Mouse (Mus musculus): ENCODE measurements at regions not wholly inside any gene's neighbourhood (a gene's known extent, or its start where the extent isn't known, plus 50 kb on each side); places are given as distances from the start of the nearest gene placed in this dataset.

DNA sequence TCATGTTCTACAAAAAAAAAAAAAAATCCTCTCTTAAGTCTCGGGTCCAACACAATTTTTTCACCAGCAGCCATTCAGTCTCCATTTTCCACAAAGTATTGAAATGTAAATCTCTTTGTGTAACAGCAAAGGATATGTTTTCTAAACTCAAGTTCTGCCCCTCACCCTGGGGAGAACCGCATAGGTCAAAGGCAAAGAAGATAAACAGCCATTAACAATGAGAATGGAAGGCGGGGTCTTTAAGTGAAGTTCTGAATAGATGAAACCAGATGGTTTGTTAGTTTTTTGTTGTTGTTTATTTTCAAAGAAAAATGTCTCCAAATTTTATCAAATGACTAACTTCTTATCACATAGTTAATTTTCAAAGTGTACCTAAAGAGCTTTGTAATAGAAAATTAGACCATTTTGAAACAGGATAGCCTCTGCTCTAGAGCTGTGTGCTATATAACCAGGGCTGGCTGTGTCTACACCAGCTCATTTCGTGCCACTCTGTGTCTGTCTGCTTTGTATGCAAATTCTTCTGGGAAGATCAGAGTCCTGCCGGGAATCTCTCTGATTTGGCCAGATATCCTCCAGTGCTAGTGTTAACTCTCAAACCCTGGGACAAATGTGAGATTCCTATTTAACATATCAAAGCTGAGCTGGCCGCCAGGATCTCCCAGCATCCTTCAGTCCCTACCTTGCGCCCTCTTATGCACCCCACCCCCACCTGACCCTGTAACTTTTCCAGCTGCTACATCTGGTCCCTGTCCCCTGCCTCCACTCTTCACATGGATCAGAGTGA, 240.9 kb downstream of the Qk start:
- no peak overlapping the region for H3K4me3 ChIP-seq
- H3K4me1 ChIP-seq (replicated peaks) = peaks cover 23% of the 10 kb centered on the region
- H3K9ac ChIP-seq = no peak overlapping the region
- H3K9me3 ChIP-seq = no peaks in the 10 kb centered on the region
- no peaks in the 10 kb centered on the region for H3K36me3 ChIP-seq
- H3K27me3 ChIP-seq = no peaks in the 10 kb centered on the region
- ATAC-seq (ENCODE audit: low read depth) = no peak
- no peak overlapping the region for H3K4me2 ChIP-seq
- no peak overlapping the region for H3K27ac ChIP-seq (replicated peaks)
- 32% methylated on average over 7 of the region's 7 CpGs for WGBS

DNA sequence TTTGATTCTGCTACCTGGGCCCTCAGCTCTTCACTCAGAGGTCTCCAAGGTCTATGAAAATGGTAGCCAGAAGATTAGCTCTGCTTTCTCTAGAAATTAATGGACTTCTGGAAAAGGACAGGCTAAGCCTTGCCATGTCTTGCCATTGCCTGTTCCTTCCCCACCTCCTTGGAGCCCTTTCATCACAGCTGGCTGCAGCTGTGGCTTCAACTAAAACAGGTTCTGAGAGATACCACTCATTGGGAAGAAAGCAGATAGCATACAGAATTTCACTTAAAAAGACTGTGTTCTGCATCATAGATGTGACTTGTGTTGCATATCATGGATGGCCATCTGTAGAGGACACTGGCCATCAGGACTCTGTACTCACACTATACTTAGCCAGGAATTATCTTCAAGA, 246.4 kb downstream of the Qk start:
- Histone ChIP-seq H3K27ac (replicated peaks) (no peak overlapping the region), H3K36me3 (no peaks in the 10 kb centered on the region), H3K27me3 (no peaks in the 10 kb centered on the region), H3K4me2 (no peak overlapping the region), H3K4me1 (replicated peaks) (no peaks in the 10 kb centered on the region), H3K9ac (no peak overlapping the region), H3K4me3 (no peak overlapping the region), H3K9me3 (no peaks in the 10 kb centered on the region)
- ATAC-seq (ENCODE audit: low read depth) = no peak

DNA sequence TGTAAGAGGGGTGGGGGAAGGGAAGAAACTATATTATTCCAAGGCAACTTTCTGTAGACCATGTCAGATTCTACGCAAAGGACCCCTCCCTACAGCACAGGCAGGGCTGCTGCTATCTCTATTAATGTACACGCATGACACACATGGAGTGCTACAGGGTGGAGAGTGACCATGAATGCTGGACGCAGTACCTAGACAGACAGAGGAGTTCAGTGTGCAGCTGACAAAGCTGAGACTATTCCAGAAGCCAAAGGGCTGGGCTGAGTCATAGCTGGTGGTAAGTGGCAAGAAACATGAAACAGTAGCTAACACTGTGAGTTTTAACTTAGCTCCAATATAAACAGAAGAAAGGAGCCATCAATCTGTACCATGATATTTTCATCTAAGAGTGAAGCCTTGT, 250.4 kb downstream of the Qk start:
- Histone ChIP-seq H3K4me2 (no peak overlapping the region), H3K9ac (no peak overlapping the region), H3K36me3 (no peaks in the 10 kb centered on the region), H3K4me3 (no peak overlapping the region), H3K27me3 (no peaks in the 10 kb centered on the region), H3K4me1 (replicated peaks) (0 out of 2 replicates have a peak, but pooled peaks cover 5% of the 10 kb centered on the region), H3K27ac (replicated peaks) (no peak overlapping the region), H3K9me3 (no peaks in the 10 kb centered on the region)
- 93% methylated on average over 3 of the region's 3 CpGs for WGBS
- ATAC-seq (ENCODE audit: low read depth) = no peak

DNA sequence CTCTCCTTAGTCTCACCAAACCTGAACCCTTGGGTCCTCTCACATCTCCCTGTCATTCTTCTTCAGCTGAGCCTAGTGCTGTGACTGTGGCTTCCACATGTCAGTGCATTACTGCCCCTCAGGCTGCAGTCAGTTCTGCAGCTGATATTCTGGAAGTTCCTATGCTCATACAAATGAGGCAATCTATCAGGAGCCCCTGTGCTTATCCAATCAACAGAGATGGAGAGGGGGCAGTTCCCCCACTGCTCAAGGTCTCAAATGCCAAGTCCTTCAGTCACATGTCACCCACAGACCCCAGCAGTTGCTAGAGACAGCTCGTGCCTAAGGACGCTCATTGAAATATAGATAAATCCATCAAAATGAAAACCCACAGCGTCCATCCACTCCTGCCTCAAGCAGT, 254.5 kb downstream of the Qk start:
- no peaks in the 10 kb centered on the region for H3K9me3 ChIP-seq
- no peaks in the 10 kb centered on the region for H3K27me3 ChIP-seq
- ATAC-seq (ENCODE audit: low read depth) = no peak
- 65% methylated on average over 3 of the region's 3 CpGs for WGBS
- no peak overlapping the region for H3K9ac ChIP-seq
- no peak overlapping the region for H3K27ac ChIP-seq (replicated peaks)
- H3K4me2 ChIP-seq = no peak overlapping the region
- H3K4me3 ChIP-seq = no peak overlapping the region
- 0 out of 2 replicates have a peak, but pooled peaks cover 5% of the 10 kb centered on the region for H3K4me1 ChIP-seq (replicated peaks)
- H3K36me3 ChIP-seq = no peaks in the 10 kb centered on the region

DNA sequence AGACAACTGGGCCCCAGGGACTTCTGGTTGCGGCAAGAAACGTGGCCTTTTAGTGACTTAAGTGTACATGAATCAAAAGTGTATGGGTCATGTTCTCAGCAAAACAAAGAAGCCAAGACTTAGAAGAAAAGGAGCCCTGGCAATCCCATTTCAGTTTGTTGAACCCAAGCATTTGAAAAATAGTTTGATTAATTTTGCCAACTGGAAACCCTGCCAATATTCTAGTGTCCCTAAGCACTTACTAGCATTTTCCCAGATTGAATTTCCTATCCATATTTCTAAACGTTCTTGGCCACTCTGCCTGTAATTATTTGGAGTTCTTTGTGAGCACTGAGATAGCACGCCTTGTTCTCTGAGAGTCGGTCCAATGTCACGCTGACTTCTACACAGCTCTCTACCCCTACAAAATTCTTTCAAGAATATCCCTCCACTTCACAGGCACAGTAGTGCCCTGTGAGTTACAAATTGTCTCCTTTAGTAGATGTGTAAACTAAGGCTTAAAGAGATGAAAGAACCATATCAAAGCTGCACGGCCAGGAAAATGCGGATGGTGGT, 257.0 kb downstream of the Qk start:
- no peak overlapping the region for H3K4me3 ChIP-seq
- H3K4me1 ChIP-seq (replicated peaks) = 0 out of 2 replicates have a peak, but pooled peaks cover 5% of the 10 kb centered on the region
- no peak overlapping the region for H3K4me2 ChIP-seq
- H3K9me3 ChIP-seq = no peaks in the 10 kb centered on the region
- no peaks in the 10 kb centered on the region for H3K27me3 ChIP-seq
- no peak for ATAC-seq (ENCODE audit: low read depth)
- H3K9ac ChIP-seq = no peak overlapping the region
- WGBS = 79% methylated on average over 8 of the region's 8 CpGs
- no peak overlapping the region for H3K27ac ChIP-seq (replicated peaks)
- H3K36me3 ChIP-seq = no peaks in the 10 kb centered on the region

DNA sequence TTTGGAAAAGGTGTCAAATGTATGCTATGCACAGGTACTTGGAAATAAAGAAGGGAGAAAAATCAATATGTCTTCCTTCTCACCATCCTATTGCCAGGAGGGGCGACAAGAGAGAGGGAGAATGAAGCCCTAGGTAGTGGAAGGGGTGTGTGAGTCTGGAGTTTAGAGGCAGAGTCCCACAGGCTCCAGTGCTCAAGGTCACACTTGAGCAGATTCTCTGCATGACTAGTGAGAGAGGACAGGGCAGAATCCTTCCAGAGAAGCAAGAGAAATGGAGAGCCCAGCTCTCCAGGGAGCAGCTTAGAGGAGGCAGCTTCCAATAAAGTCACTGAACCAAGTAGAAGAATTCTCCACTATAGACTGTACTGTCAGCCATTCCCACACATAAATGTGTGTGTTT, 261.9 kb downstream of the Qk start:
- H3K36me3 ChIP-seq = no peaks in the 10 kb centered on the region
- H3K9me3 ChIP-seq = no peaks in the 10 kb centered on the region
- ATAC-seq (ENCODE audit: low read depth) = no peak
- no peaks in the 10 kb centered on the region for H3K27me3 ChIP-seq
- H3K4me1 ChIP-seq (replicated peaks) = no peaks in the 10 kb centered on the region
- H3K4me3 ChIP-seq = no peak overlapping the region
- no peak overlapping the region for H3K4me2 ChIP-seq
- H3K27ac ChIP-seq (replicated peaks) = no peak overlapping the region
- H3K9ac ChIP-seq = no peak overlapping the region
- WGBS = 94% methylated on average over 1 of the region's 1 CpGs

DNA sequence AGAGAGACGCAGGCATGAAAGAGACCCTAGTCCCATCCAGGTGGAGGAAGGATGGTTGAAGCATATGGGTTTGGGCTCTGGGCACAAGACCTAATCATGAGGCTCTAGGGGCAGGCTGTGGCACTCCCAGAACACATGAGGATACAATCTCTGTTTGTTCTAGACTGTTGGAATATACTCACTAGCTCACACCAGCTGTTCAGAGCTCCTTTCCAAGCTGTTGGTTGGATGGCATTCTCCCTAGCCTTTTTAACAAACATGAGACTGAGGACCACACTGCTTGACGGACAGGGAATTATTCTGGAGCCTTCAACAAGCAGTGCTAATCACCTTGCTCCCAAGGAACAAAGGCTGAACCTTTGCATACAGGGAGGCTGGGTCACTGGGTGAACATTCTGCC, 263.6 kb downstream of the Qk start:
- Histone ChIP-seq H3K4me2 (no peak overlapping the region), H3K9ac (no peak overlapping the region), H3K4me1 (replicated peaks) (no peaks in the 10 kb centered on the region), H3K27me3 (no peaks in the 10 kb centered on the region), H3K4me3 (no peak overlapping the region), H3K36me3 (no peaks in the 10 kb centered on the region), H3K9me3 (no peaks in the 10 kb centered on the region), H3K27ac (replicated peaks) (no peak overlapping the region)
- 98% methylated on average over 2 of the region's 2 CpGs for WGBS
- ATAC-seq (ENCODE audit: low read depth) = no peak

DNA sequence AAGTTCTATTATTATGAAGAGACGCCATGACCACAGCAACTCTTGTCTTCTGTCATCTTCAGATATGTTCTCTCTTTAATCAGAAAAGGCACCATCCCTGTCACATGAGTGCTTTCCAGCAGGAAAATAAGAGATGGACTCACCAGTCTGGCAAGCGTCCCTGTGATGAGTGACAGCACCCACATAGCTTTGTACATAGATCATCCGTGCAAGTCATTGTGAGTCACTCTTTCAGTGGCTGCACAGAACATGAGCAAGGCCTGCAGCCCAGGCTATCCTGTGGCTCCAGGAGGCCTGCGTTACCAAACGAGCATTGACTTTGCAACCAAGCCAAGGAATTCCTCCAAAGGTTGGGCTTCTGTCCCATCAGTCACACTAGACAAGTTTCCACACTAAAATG, 265.3 kb downstream of the Qk start:
- ATAC-seq (ENCODE audit: low read depth) = no peak
- Histone ChIP-seq H3K4me1 (replicated peaks) (no peaks in the 10 kb centered on the region), H3K4me3 (no peak overlapping the region), H3K36me3 (no peaks in the 10 kb centered on the region), H3K9ac (no peak overlapping the region), H3K27ac (replicated peaks) (no peak overlapping the region), H3K9me3 (no peaks in the 10 kb centered on the region), H3K27me3 (no peaks in the 10 kb centered on the region), H3K4me2 (no peak overlapping the region)
- 95% methylated on average over 5 of the region's 5 CpGs for WGBS

DNA sequence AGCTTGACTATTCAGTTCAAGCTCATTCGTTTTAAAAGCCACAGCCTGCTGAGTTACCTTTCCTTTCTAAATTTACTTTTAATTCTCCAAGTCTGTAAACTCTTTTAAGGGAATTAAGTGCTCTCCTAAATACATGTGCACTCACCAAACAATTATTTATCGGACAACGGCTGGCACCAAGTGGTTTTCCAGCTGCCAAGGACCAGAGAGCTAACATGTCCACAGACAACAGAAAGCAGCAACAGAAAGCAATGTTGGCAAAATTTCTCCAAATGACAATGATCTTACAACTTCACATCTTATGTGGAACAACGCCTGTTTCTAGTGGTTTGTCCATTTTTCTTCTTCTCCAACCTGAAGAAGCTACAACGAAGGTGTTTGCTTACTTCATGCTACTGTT, 275.3 kb downstream of the Qk start:
- Histone ChIP-seq H3K27me3 (no peaks in the 10 kb centered on the region), H3K4me2 (no peak overlapping the region), H3K9ac (no peak overlapping the region), H3K4me3 (no peak overlapping the region), H3K36me3 (no peaks in the 10 kb centered on the region), H3K9me3 (0 out of 2 replicates have a peak, but pooled peaks cover 4% of the 10 kb centered on the region), H3K27ac (replicated peaks) (no peak overlapping the region), H3K4me1 (replicated peaks) (no peaks in the 10 kb centered on the region)
- WGBS = 83% methylated on average over 5 of the region's 5 CpGs
- no peak for ATAC-seq (ENCODE audit: low read depth)

DNA sequence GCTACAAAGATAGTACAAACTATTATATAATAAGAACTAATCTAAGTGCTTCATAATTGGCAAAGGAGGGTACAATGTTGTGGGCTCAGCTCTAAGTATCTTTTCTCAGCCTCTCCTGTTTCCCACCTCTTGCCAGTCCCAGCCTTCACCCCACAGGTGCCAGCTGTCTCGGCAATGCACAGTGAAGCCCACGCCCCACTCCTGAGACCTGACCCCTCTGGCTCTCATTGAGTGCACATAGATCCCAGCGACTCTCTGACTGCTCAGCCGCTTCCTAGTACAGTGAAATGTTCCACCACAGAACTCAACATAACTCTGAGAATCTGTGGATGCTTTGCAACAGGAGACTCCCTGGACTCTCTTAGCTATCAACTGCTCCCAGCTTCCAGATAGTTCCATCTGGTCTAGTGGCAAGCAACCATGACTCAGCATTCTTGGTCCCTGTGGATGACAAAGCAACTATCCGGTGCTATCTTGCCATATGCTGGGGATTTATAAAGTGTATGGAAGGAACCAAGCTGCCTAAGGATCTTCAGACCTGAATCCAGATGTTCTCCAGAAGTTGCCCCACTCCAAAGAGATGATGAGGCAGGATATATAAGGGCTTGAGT, 277.5 kb downstream of the Qk start:
- Histone ChIP-seq H3K36me3 (no peaks in the 10 kb centered on the region), H3K27ac (replicated peaks) (no peak overlapping the region), H3K4me1 (replicated peaks) (peaks cover 11% of the 10 kb centered on the region; the same call in 1 of the 2 replicates), H3K9me3 (0 out of 2 replicates have a peak, but pooled peaks cover 1% of the 10 kb centered on the region), H3K4me2 (no peak overlapping the region), H3K27me3 (no peaks in the 10 kb centered on the region), H3K4me3 (no peak overlapping the region), H3K9ac (no peak overlapping the region)
- no peak for ATAC-seq (ENCODE audit: low read depth)
- 85% methylated on average over 5 of the region's 5 CpGs for WGBS

DNA sequence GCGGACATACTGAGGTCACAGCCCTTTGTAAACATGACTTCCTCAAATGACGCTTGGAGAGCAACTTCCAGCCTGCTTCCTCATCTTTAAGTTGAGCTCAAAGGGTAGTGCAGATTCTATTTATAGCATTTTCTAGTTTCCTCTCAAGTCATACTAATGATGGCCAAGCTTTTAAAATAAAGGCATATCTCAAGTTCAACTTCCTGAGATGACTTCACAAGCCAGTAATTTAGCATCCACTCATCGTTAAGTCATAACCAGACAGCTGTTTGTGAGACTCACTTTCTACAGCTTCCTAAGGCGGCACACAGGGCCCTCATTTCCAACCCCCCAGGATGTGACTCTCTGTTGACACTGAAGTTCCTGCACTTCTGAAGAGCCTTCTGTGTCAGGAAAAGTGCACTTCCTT, 278.7 kb downstream of the Qk start:
- no peaks in the 10 kb centered on the region for H3K27me3 ChIP-seq
- H3K36me3 ChIP-seq = no peaks in the 10 kb centered on the region
- no peaks in the 10 kb centered on the region for H3K9me3 ChIP-seq
- no peak overlapping the region for H3K9ac ChIP-seq
- H3K4me1 ChIP-seq (replicated peaks) = peaks cover 11% of the 10 kb centered on the region; the same call in 1 of the 2 replicates
- WGBS = 82% methylated on average over 4 of the region's 4 CpGs
- no peak overlapping the region for H3K4me2 ChIP-seq
- ATAC-seq (ENCODE audit: low read depth) = no peak
- H3K4me3 ChIP-seq = no peak overlapping the region
- no peak overlapping the region for H3K27ac ChIP-seq (replicated peaks)

DNA sequence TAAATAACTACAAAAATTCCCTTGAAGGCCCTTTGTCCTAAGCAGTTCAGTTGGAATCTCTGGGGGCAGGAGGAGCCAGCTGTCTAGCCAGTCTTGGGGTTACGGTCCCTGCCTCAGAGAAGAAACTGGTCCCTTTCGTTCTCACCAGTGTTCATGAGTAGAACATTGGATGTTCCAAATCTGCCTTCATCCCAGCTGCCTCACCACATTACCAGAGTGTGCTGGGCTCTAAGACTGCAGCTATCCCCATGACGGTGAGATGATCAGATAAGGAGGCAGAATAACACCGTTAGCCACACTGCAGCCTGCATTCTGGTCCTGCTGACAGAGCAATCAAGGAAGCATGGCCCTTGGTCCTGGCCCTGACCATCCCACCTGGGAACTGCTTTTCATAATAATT, 279.3 kb downstream of the Qk start:
- Histone ChIP-seq H3K4me2 (no peak overlapping the region), H3K9me3 (no peaks in the 10 kb centered on the region), H3K36me3 (no peaks in the 10 kb centered on the region), H3K9ac (no peak overlapping the region), H3K4me1 (replicated peaks) (peaks cover 11% of the 10 kb centered on the region; the same call in 1 of the 2 replicates), H3K27me3 (no peaks in the 10 kb centered on the region), H3K27ac (replicated peaks) (no peak overlapping the region), H3K4me3 (no peak overlapping the region)
- ATAC-seq (ENCODE audit: low read depth) = no peak
- 86% methylated on average over 4 of the region's 4 CpGs for WGBS
